Mouse (Mus musculus) effector memory CD4-positive, alpha-beta T cell, adult 7 months (primary cell): ENCODE measurements around the gene Zfp982. TPM values are rescaled to one million over a fixed set of nuclear protein-coding genes. Genes with fewer than 3 reads are reported as not detected.

Experiments
- polyA plus RNA-seq: library from polyadenylated mRNA; unstranded; fragments of 100-300 nt; shearing (Covaris generic); gene quantifications from one replicate; pipeline ENCODE4 v1.2.1, GENCODE M21; 2017

The Zfp982 gene
- polyA plus RNA-seq = not detected

GRCm38 (mm10) chr4:147492117-147492516 lies at the start of gene Zfp982:
TSS of gene Zfp982 (plus strand) at chr4:147492417.

GRCm38 (mm10) chr4:147539918-147540317 lies 47.7 kb downstream of the Zfp982 start, which contains the start of gene Gm16503:
TSS of gene Gm16503 (plus strand) at chr4:147540218.

GRCm38 (mm10) chr4:147553071-147553470 lies 60.9 kb downstream of the Zfp982 start, which contains the start of gene Zfp985:
TSS of gene Zfp985 (plus strand) at chr4:147553277.

Other genes with a start within 250 kb of the Zfp982 start
- 1.1 TPM for gene Zfp988, start 186.7 kb upstream of the Zfp982 start, polyA plus RNA-seq
- not detected for gene Zfp978, start 131.1 kb upstream of the Zfp982 start, polyA plus RNA-seq
- gene Gm16503, start 47.8 kb downstream of the Zfp982 start, polyA plus RNA-seq = 1.1 TPM
- gene Zfp985, start 60.9 kb downstream of the Zfp982 start, polyA plus RNA-seq = 1.2 TPM
- 1.0 TPM for gene Zfp979, start 150.1 kb downstream of the Zfp982 start, polyA plus RNA-seq
- not detected for gene Zfp534, start 210.1 kb downstream of the Zfp982 start, polyA plus RNA-seq